Mouse (Mus musculus) splenic B cell, adult 2 months (primary cell): ENCODE measurements around the gene Hist1h2ao.
"Not testable (repeated sequence)": the region's sequence is repeated elsewhere in the genome, so short reads cannot be mapped to it uniquely, and the experiment has no call there.

Experiments used
- DNase-seq: peaks from one replicate; pipeline ENCODE4 v3.0.0-alpha.2; 2011; ENCODE audit warnings: low read depth, low spot score
- H3K27me3 ChIP-seq: 2 replicates; pipeline ENCODE4 v1.6.1; 2012; ENCODE audit warnings: mild to moderate bottlenecking, low read length, moderate library complexity, mixed read lengths; ENCODE audit not compliant: control insufficient read depth, poor library complexity, insufficient read depth, severe bottlenecking
- H3K36me3 ChIP-seq: 2 replicates; pipeline ENCODE4 v1.6.1; 2012; ENCODE audit warnings: mild to moderate bottlenecking, low read length, moderate library complexity, mixed read lengths; ENCODE audit not compliant: control insufficient read depth, poor library complexity, insufficient read depth, severe bottlenecking

Gene Hist1h2ao

GRCm38 (mm10) chr13:21846356-21846755 is 36.1 kb downstream of the Hist1h2ao start:
- DNase-seq, H3K36me3 ChIP-seq, H3K27me3 ChIP-seq: not testable (repeated sequence)

- Histone ChIP-seq H3K27me3 (no peaks in the 10 kb centered on the region), H3K36me3 (no peaks in the 10 kb centered on the region)
- no peak for DNase-seq
These were observed 37.6 kb downstream of the Hist1h2ao start for GRCm38 (mm10) chr13:21847883-21848282.

DNA sequence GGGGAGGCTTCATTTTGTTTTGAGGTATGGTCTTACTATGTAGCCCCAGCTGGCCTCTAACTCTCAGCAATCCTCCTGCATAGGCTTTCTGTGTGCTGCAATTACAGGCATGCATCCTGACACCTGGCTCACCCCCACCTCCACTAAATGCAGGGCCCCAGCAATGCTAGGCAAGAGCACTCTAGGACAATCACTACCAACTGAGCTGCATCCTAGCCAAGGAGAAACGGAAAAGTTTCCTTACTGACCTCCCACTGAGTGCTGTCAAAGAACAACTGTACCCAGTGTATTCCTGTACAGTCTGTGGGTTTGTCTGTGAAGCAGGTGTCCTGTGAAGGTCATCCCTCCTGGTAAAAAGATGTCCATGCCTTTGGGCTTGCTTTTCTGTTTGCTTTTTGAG is 40.4 kb downstream of the Hist1h2ao start:
- H3K27me3 ChIP-seq, DNase-seq, H3K36me3 ChIP-seq: not testable (repeated sequence)

- DNase-seq, result peak; percentile 57
- H3K27me3 ChIP-seq, result no peaks in the 10 kb centered on the region
- no peaks in the 10 kb centered on the region for H3K36me3 ChIP-seq
These were observed 42.1 kb downstream of the Hist1h2ao start for GRCm38 (mm10) chr13:21852215-21852945.

GRCm38 (mm10) chr13:21855146-21855545 is 44.9 kb downstream of the Hist1h2ao start:
- no peaks in the 10 kb centered on the region for H3K27me3 ChIP-seq
- DNase-seq, result peak; percentile 72

GRCm38 (mm10) chr13:21855698-21856162 is 45.5 kb downstream of the Hist1h2ao start:
- DNase-seq, result peak; percentile 34
- Histone ChIP-seq H3K36me3 (no peaks in the 10 kb centered on the region), H3K27me3 (no peaks in the 10 kb centered on the region)

More at GRCm38 (mm10) chr13:21855146-21855545, 44.9 kb downstream of the Hist1h2ao start:
- no peaks in the 10 kb centered on the region for H3K36me3 ChIP-seq
